Mouse (Mus musculus) CH12.LX (cell line): Measurements from ENCODE around the gene Dpy19l3.

ENCODE experiments used
- BHLHE40 ChIP-seq: IDR thresholded peaks from 2 replicates; pipeline ENCODE4 v1.6.1; 2011; ENCODE audit warnings: mild to moderate bottlenecking, low read depth, low read length, improper control_type of control experiment
- CTCF ChIP-seq, 2 experiments: IDR thresholded peaks in 1 of 2; conservative IDR thresholded peaks in 1 of 2; 2 replicates each; pipeline ENCODE4 v1.5.1; 2011 to 2012; ENCODE audit warnings: low read depth in 2 of 2, low read length in 2 of 2, improper control_type of control experiment in 1 of 2, inconsistent platforms in 1 of 2, mild to moderate bottlenecking in 1 of 2, moderate library complexity in 1 of 2
- ELF1 ChIP-seq: IDR thresholded peaks from 2 replicates; pipeline ENCODE4 v1.6.1; 2014; ENCODE audit warnings: low read depth, mild to moderate bottlenecking, inconsistent platforms, low read length, improper control_type of control experiment
- EP300 ChIP-seq: IDR thresholded peaks from 2 replicates; pipeline ENCODE4 v1.6.1; 2011; ENCODE audit warnings: low read length, improper control_type of control experiment
- HCFC1 ChIP-seq: IDR thresholded peaks from 2 replicates; pipeline ENCODE4 v1.6.1; 2012; ENCODE audit warnings: low read depth, mild to moderate bottlenecking, inconsistent platforms, low read length, improper control_type of control experiment
- IRF4 ChIP-seq: IDR thresholded peaks from 2 replicates; pipeline ENCODE4 v1.6.1; 2014; ENCODE audit warnings: low read depth, mild to moderate bottlenecking, inconsistent platforms, low read length, improper control_type of control experiment
- JUND ChIP-seq: conservative IDR thresholded peaks from 2 replicates; pipeline ENCODE4 v1.6.1; 2011; ENCODE audit warnings: low read depth, low read length, improper control_type of control experiment
- MXI1 ChIP-seq: IDR thresholded peaks from 2 replicates; pipeline ENCODE4 v1.6.1; 2011; ENCODE audit warnings: mild to moderate bottlenecking, low read depth, low read length, improper control_type of control experiment
- MYC ChIP-seq: IDR thresholded peaks from 2 replicates; pipeline ENCODE4 v1.6.1; 2011; ENCODE audit warnings: low read depth, mild to moderate bottlenecking, improper control_type of control experiment, low read length
- NELFE ChIP-seq: IDR thresholded peaks from 2 replicates; pipeline ENCODE4 v1.6.1; 2011; ENCODE audit warnings: low read depth, low read length, improper control_type of control experiment
- PAX5 ChIP-seq: IDR thresholded peaks from 2 replicates; pipeline ENCODE4 v1.6.1; 2012; ENCODE audit warnings: low read length, inconsistent platforms, mixed read lengths
- POLR2A ChIP-seq: IDR thresholded peaks from 2 replicates; pipeline ENCODE4 v1.6.1; 2011; ENCODE audit warnings: low read depth, mild to moderate bottlenecking, improper control_type of control experiment, low read length

- no peak for TF ChIP-seq POLR2A
- TF ChIP-seq MXI1: no peak
- TF ChIP-seq CTCF (conservative IDR thresholded peaks at IDR 0.05 in 1 of 2, IDR thresholded peaks at IDR 0.05 in 1 of 2; ENCODE audit: low read depth in 2 of 2, low read length in 2 of 2): no peak
- TF ChIP-seq NELFE: no peak
- no peak for TF ChIP-seq PAX5
- TF ChIP-seq HCFC1: no peak
- TF ChIP-seq BHLHE40: no peak
- no peak for TF ChIP-seq ELF1
- TF ChIP-seq EP300: no peak
- no peak for TF ChIP-seq IRF4
- TF ChIP-seq JUND: no peak
- no peak for TF ChIP-seq MYC
Measured at GRCm38 (mm10) chr7:35657829-35658228, 96.4 kb downstream of the Dpy19l3 start.
